Mouse (Mus musculus) intestine, embryonic 14.5 days (tissue): ENCODE measurements around the gene Rsl24d1. TPM values are rescaled to one million over a fixed set of nuclear protein-coding genes. Genes with fewer than 3 reads are reported as not detected.

Source experiments
- ATAC-seq: fragments of 200-750 bp; cut with Nextera tagmentation; replicated peaks from 2 replicates; pipeline ENCODE4 v1.8.0; 2017; ENCODE audit warnings: low read depth, moderate number of reproducible peaks, moderate TSS enrichment, moderate library complexity; ENCODE audit not compliant: low FRiP score, low TSS enrichment
- DNase-seq: peaks from one replicate; pipeline ENCODE4 v3.0.0-alpha.2; 2018; ENCODE audit warnings: low spot score
- H3K27ac ChIP-seq: fragments of 300-500 bp; sonication (generic); 2 replicates; pipeline ENCODE4 v1.5.1; 2014; ENCODE audit warnings: low read depth, mild to moderate bottlenecking, control low read depth
- H3K27me3 ChIP-seq: fragments of 300-500 bp; sonication (generic); replicated peaks from 2 replicates; pipeline ENCODE4 v1.6.1; 2014; ENCODE audit warnings: low read length, control low read depth; ENCODE audit not compliant: control insufficient read depth, insufficient read depth
- H3K36me3 ChIP-seq: fragments of 300-500 bp; sonication (generic); 2 replicates; pipeline ENCODE4 v1.6.1; 2014; ENCODE audit warnings: low read length, control low read depth; ENCODE audit not compliant: control insufficient read depth, insufficient read depth
- H3K4me1 ChIP-seq: fragments of 300-500 bp; sonication (generic); replicated peaks from 2 replicates; pipeline ENCODE4 v1.6.1; 2014; ENCODE audit warnings: low read length, control low read depth, mixed read lengths; ENCODE audit not compliant: control insufficient read depth, insufficient read depth
- H3K4me2 ChIP-seq: fragments of 300-500 bp; sonication (generic); 2 replicates; pipeline ENCODE4 v1.6.1; 2014; ENCODE audit warnings: low read length
- H3K4me3 ChIP-seq: fragments of 300-500 bp; sonication (generic); 2 replicates; pipeline ENCODE4 v1.5.1; 2014; ENCODE audit warnings: low read depth, low read length, control low read depth, mixed read lengths
- H3K9ac ChIP-seq: fragments of 300-500 bp; sonication (generic); 2 replicates; pipeline ENCODE4 v1.6.1; 2014; ENCODE audit warnings: mild to moderate bottlenecking, low read length
- H3K9me3 ChIP-seq: fragments of 300-500 bp; sonication (generic); 2 replicates; pipeline ENCODE4 v1.6.1; 2016; ENCODE audit warnings: low read length, control low read depth; ENCODE audit not compliant: control insufficient read depth
- WGBS: fragments of 180-500 bp; shearing (Covaris S2); extraction: QIAGEN DNeasy Blood & Tissue Kit; methylation state at CpG from one replicate; pipeline ENCODE4 v1.1.7; 2014; 5-methylcytosine and 5-hydroxymethylcytosine counted together
- polyA plus RNA-seq: library from polyadenylated mRNA; unstranded; fragments of >200 nt; fragmentation: Nextera tagmentation; extraction: Ambion mirVana; gene quantifications from 2 replicates; pipeline ENCODE4 v1.2.1, GENCODE M21; 2014

Rsl24d1 gene
- 121 and 126 TPM in 2 replicates for polyA plus RNA-seq

DNA sequence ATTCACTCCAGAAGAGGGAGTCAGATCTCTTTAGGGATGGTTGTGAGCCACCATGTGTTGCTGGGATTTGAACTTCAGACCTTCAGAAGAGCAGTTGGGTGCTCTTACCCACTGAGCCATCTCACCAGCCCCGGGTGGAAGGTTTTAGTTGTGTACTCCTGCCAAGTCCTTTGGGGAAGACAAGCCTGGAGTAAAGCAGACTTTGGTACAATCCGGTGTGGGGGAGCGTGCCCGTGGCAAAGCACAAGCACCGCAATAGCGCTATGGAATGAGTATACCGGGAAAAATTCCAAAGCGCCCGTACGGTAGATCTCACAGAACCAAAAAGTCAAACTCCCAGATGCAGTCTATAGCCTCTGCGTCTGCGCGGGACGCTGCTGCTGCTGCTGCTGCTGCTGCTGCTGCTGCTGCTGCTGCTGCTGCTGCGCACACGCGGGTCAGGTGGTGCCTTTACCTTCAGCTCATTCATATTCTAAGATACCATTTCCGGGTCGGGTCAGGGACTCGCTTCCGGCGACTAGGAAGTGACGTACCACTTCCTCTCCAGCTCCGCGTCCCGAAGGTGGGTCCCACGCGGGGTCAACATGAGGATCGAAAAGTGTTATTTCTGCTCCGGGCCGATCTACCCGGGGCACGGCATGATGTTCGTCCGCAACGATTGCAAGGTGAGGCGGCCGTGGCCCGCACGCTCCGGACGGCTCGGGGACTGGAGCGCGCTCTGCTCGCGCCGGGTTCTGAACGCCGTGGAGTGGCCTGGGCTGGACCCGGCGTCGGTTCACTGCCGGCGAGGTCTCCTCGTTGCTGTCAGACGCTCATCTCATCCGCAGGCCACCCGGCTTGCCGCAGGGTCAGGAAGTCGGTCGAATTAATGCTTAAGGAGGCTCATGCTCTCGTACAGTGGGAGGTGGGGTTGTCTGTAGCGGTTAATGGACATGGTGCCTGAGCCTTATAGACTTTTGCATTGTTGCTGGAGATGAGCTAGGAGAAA lies at the start of gene Rsl24d1:
Gene Rsl24d1 (plus strand): TSS at position 508 of the 988 bp plus-strand sequence.
- Histone ChIP-seq H3K9ac (peak within 1 kb of the TSS; percentile 70), H3K4me1 (peaks cover 7% of the 10 kb centered on the region), H3K9me3 (no peaks in the 10 kb centered on the region), H3K4me2 (peak within 1 kb of the TSS; percentile 84), H3K36me3 (peaks cover 29% of the 10 kb centered on the region), H3K27me3 (no peaks in the 10 kb centered on the region), H3K27ac (peak within 1 kb of the TSS; percentile 70), H3K4me3 (peak within 1 kb of the TSS; percentile 98)
- under 1% methylated on average over 64 of the region's 64 CpGs for WGBS
- ATAC-seq (peak; percentile 96), DNase-seq (peak; percentile 90)

- peak overlapping the region; percentile 43 for H3K4me2 ChIP-seq
- H3K36me3 ChIP-seq: no peaks in the 10 kb centered on the region
- H3K9me3 ChIP-seq: no peaks in the 10 kb centered on the region
- H3K4me3 ChIP-seq: no peak overlapping the region
- no peak overlapping the region for H3K27ac ChIP-seq
- peaks cover 25% of the 10 kb centered on the region for H3K4me1 ChIP-seq
- WGBS: 23% methylated on average over 15 of the region's 15 CpGs
- no peak overlapping the region for H3K9ac ChIP-seq
- DNase-seq: no peak
- no peaks in the 10 kb centered on the region for H3K27me3 ChIP-seq
- no peak for ATAC-seq
Measured at GRCm38 (mm10) chr9:73063621-73064290, 49.5 kb upstream of the Rsl24d1 start.

GRCm38 (mm10) chr9:73067086-73067485 lies 46.1 kb upstream of the Rsl24d1 start:
- no peak for DNase-seq
- no peaks in the 10 kb centered on the region for H3K36me3 ChIP-seq
- no peak overlapping the region for H3K9ac ChIP-seq
- H3K9me3 ChIP-seq: no peaks in the 10 kb centered on the region
- H3K4me1 ChIP-seq: peaks cover 25% of the 10 kb centered on the region
- H3K27ac ChIP-seq: 0 out of 2 replicates have a peak overlapping the region, but pooled peaks have one; percentile 7
- H3K4me2 ChIP-seq: peak overlapping the region; percentile 32
- no peak overlapping the region for H3K4me3 ChIP-seq
- no peak for ATAC-seq
- no peaks in the 10 kb centered on the region for H3K27me3 ChIP-seq
- WGBS: 20% methylated on average over 10 of the region's 10 CpGs

- 21% methylated on average over 6 of the region's 6 CpGs for WGBS
- no peak overlapping the region for H3K4me3 ChIP-seq
- DNase-seq: no peak
- H3K4me1 ChIP-seq: peaks cover 25% of the 10 kb centered on the region
- H3K9ac ChIP-seq: no peak overlapping the region
- no peak; the same call in 1 of the 2 replicates for ATAC-seq
- no peaks in the 10 kb centered on the region for H3K27me3 ChIP-seq
- H3K4me2 ChIP-seq: no peak overlapping the region
- H3K9me3 ChIP-seq: no peaks in the 10 kb centered on the region
- H3K36me3 ChIP-seq: no peaks in the 10 kb centered on the region
- H3K27ac ChIP-seq: peak overlapping the region; percentile 51; the same call in 1 of the 2 replicates
Measured at GRCm38 (mm10) chr9:73068230-73068679, 45.0 kb upstream of the Rsl24d1 start.

DNA sequence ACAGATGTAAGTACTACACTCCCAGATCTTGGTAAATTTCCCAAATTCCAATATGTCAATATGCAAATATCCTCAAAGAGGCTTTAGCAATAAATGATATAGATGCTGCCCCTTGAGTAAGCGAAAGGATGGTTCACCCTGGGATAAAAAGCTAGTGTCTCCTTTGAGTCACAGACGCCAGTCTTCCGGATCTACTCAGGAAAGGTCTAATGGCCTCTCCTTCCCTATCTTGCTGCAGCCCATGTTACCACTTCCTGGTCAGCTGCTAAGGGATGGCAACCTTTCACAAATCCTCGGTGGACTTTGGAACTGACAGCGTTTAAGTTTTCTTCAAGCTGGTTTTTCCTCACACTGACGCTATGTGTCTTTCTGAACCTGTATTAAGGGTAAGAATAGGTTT lies 44.5 kb upstream of the Rsl24d1 start:
- no peak overlapping the region for H3K9ac ChIP-seq
- 68% methylated on average over 6 of the region's 6 CpGs for WGBS
- no peaks in the 10 kb centered on the region for H3K9me3 ChIP-seq
- no peaks in the 10 kb centered on the region for H3K27me3 ChIP-seq
- no peak overlapping the region for H3K4me3 ChIP-seq
- H3K36me3 ChIP-seq: no peaks in the 10 kb centered on the region
- H3K4me1 ChIP-seq: peaks cover 21% of the 10 kb centered on the region
- H3K4me2 ChIP-seq: no peak overlapping the region
- no peak overlapping the region for H3K27ac ChIP-seq
- DNase-seq: no peak
- no peak for ATAC-seq

GRCm38 (mm10) chr9:73070971-73071659 lies 42.1 kb upstream of the Rsl24d1 start:
- no peaks in the 10 kb centered on the region for H3K27me3 ChIP-seq
- WGBS: 70% methylated on average over 10 of the region's 10 CpGs
- no peak overlapping the region for H3K4me2 ChIP-seq
- peaks cover 18% of the 10 kb centered on the region for H3K4me1 ChIP-seq
- no peaks in the 10 kb centered on the region for H3K9me3 ChIP-seq
- ATAC-seq (no peak), DNase-seq (no peak)
- no peak overlapping the region for H3K9ac ChIP-seq
- H3K4me3 ChIP-seq: no peak overlapping the region
- H3K27ac ChIP-seq: no peak overlapping the region
- no peaks in the 10 kb centered on the region for H3K36me3 ChIP-seq

DNA sequence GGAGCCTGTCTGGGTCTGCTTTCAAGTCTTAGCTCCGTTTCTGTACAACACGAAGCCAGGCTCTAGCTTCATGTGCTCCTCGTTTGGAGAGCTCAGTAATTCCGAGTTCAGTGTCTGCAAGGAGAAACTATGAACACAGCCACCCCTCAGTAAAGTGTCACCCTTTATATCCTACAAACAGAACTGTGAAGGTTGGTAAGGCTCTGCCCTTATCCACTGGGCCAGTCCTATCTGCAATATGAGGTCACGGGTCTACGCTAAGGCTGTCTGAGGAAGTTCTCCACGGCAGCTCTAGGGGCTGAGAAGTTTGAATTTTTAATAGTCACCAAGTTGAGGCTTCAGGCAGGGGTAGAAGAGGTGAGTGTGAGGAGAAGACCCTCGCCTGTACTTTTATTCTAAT lies 40.8 kb upstream of the Rsl24d1 start:
- H3K27ac ChIP-seq: no peak overlapping the region
- H3K4me3 ChIP-seq: no peak overlapping the region
- no peaks in the 10 kb centered on the region for H3K27me3 ChIP-seq
- no peak overlapping the region for H3K9ac ChIP-seq
- ATAC-seq (no peak), DNase-seq (no peak)
- no peak overlapping the region for H3K4me2 ChIP-seq
- no peaks in the 10 kb centered on the region for H3K9me3 ChIP-seq
- WGBS: 79% methylated on average over 8 of the region's 8 CpGs
- H3K36me3 ChIP-seq: no peaks in the 10 kb centered on the region
- H3K4me1 ChIP-seq: peaks cover 13% of the 10 kb centered on the region

DNA sequence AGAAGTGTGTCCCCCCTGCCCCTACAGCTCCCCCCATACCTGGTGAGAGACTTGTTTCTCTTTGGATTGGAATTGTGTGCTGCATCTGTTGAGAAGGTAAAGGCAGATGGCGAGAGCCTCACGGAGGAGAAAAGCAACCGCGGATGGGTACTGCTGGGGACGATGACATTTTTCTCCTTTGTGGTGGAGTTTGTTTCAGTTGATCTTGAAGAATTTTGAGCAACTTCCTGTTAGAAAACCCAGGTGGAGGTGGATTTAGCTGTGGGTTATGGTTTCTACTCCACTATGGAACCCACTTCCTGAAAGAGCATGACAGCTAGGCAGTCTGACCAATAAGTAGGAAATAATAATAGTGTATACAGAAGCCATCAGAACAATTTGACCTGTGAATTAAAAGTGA lies 40.1 kb upstream of the Rsl24d1 start:
- no peak overlapping the region for H3K9ac ChIP-seq
- 90% methylated on average over 5 of the region's 5 CpGs for WGBS
- no peak overlapping the region for H3K4me3 ChIP-seq
- DNase-seq (no peak), ATAC-seq (no peak)
- no peaks in the 10 kb centered on the region for H3K9me3 ChIP-seq
- H3K27me3 ChIP-seq: no peaks in the 10 kb centered on the region
- H3K27ac ChIP-seq: no peak overlapping the region
- H3K36me3 ChIP-seq: no peaks in the 10 kb centered on the region
- H3K4me2 ChIP-seq: no peak overlapping the region
- H3K4me1 ChIP-seq: peaks cover 5% of the 10 kb centered on the region; the same call in 1 of the 2 replicates
